Mouse (Mus musculus): ENCODE results near the gene Bcl9l. TPM values are rescaled to one million over a fixed set of nuclear protein-coding genes. Genes with fewer than 3 reads are reported as not detected.

Gene Bcl9l
- polyA plus RNA-seq, 1 experiment from 2014 or later = 10.9 TPM

DNA sequence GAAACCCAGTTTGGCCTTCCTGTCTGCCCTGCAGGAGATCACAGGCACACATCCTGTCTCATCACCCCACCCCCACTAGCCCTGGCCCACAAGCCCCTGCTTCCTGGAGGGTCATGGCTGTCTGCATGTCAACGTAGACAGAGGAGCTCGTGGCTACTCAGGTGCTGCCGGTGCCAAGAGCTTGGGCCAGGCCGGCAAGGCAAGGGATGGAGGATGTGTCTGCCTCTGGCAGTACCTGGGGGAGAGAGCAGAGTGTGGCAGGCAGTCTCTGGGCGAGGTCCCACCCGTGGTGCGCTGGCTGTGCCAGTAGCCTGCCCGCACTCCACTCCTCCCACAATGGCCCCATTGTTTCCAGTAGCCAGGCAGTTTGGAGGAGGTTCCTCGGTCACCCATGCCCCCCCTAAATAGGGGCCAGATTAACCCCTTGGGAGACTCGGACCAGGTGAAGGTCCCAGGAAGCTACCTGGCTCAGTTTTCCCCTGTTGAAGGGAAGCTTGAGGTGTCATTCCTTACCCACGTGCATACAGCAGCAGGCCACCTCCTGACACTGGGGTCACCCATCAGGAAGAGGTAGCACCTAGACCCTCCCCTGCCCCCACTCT is 11.7 kb downstream of the Bcl9l start:
- peak overlapping the region; percentile 44 for H3K9ac ChIP-seq
- no peak for ATAC-seq (ENCODE audit: low FRiP score, low read depth)
- H3K27me3 ChIP-seq (replicated peaks) = no peaks in the 10 kb centered on the region
- peak overlapping the region; percentile 27 for H3K4me2 ChIP-seq (replicated peaks)
- no peaks in the 10 kb centered on the region for H3K36me3 ChIP-seq
- peaks cover 78% of the 10 kb centered on the region for H3K4me1 ChIP-seq
- WGBS = 16% methylated on average over 11 of the region's 11 CpGs
- no peak overlapping the region for H3K4me3 ChIP-seq
- H3K27ac ChIP-seq = no peak overlapping the region
- H3K9me3 ChIP-seq = no peaks in the 10 kb centered on the region

- Histone ChIP-seq H3K4me1 (peaks cover 78% of the 10 kb centered on the region), H3K9me3 (no peaks in the 10 kb centered on the region), H3K4me3 (no peak overlapping the region), H3K9ac (0 out of 2 replicates have a peak overlapping the region, but pooled peaks have one; percentile 9), H3K4me2 (replicated peaks) (peak overlapping the region; percentile 27), H3K27me3 (replicated peaks) (no peaks in the 10 kb centered on the region), H3K36me3 (no peaks in the 10 kb centered on the region), H3K27ac (no peak overlapping the region)
- no peak for ATAC-seq (ENCODE audit: low FRiP score, low read depth)
- 52% methylated on average over 9 of the region's 9 CpGs for WGBS
These were observed 12.5 kb downstream of the Bcl9l start for GRCm38 (mm10) chr9:44494863-44495809.

DNA sequence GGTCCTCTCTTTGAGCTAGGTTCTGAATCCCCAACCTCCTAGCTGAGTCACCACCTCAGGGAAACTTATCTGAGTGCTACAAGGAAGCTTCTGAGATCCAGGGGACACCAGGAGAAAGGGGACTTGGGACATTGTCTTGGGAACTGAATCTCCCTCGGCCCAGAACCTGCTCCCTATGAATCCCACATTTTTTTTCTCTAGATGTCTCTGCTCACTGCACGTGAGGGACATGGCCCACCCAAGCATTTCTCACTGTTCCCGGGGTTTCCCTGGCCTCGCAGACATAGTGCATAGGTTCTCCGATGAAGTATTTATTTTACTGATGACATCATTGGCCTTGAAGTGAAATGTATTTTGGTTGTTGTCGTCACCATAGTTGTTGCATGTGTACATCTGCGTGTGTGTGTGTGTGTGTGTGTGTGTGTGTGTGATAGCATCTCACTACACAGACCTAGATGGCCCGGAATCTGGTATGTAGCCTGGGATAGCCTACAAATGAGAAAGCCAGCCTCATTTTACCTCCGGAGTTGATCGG is 13.3 kb downstream of the Bcl9l start:
- no peak overlapping the region for H3K27ac ChIP-seq
- no peaks in the 10 kb centered on the region for H3K9me3 ChIP-seq
- 87% methylated on average over 10 of the region's 10 CpGs for WGBS
- no peak for ATAC-seq (ENCODE audit: low FRiP score, low read depth)
- H3K36me3 ChIP-seq = 0 out of 2 replicates have a peak, but pooled peaks cover 2% of the 10 kb centered on the region
- H3K9ac ChIP-seq = no peak overlapping the region
- H3K4me1 ChIP-seq = peaks cover 78% of the 10 kb centered on the region
- no peak overlapping the region for H3K4me3 ChIP-seq
- no peak overlapping the region for H3K4me2 ChIP-seq (replicated peaks)
- no peaks in the 10 kb centered on the region; the same call in 1 of the 2 replicates for H3K27me3 ChIP-seq (replicated peaks)

- no peaks in the 10 kb centered on the region; the same call in 1 of the 2 replicates for H3K27me3 ChIP-seq (replicated peaks)
- peaks cover 85% of the 10 kb centered on the region for H3K4me1 ChIP-seq
- WGBS = 53% methylated on average over 12 of the region's 12 CpGs
- no peaks in the 10 kb centered on the region for H3K9me3 ChIP-seq
- no peak overlapping the region for H3K27ac ChIP-seq
- H3K4me2 ChIP-seq (replicated peaks) = no peak overlapping the region
- H3K36me3 ChIP-seq = peaks cover 9% of the 10 kb centered on the region; the same call in 1 of the 2 replicates
- no peak overlapping the region for H3K9ac ChIP-seq
- ATAC-seq (ENCODE audit: low FRiP score, low read depth) = no peak
- H3K4me3 ChIP-seq = no peak overlapping the region
These were observed 14.3 kb downstream of the Bcl9l start for GRCm38 (mm10) chr9:44496803-44497461.

- ATAC-seq (ENCODE audit: low FRiP score, low read depth) = peak; percentile 13
- peak overlapping the region; percentile 65 for H3K9ac ChIP-seq
- no peaks in the 10 kb centered on the region; the same call in 1 of the 2 replicates for H3K27me3 ChIP-seq (replicated peaks)
- peak overlapping the region; percentile 43 for H3K4me3 ChIP-seq
- 3% methylated on average over 11 of the region's 11 CpGs for WGBS
- peak overlapping the region; percentile 90; the same call in 1 of the 2 replicates for H3K27ac ChIP-seq
- no peaks in the 10 kb centered on the region for H3K9me3 ChIP-seq
- peaks cover 79% of the 10 kb centered on the region for H3K4me1 ChIP-seq
- peaks cover 9% of the 10 kb centered on the region; the same call in 1 of the 2 replicates for H3K36me3 ChIP-seq
- H3K4me2 ChIP-seq (replicated peaks) = peak overlapping the region; percentile 88
These were observed 15.2 kb downstream of the Bcl9l start for GRCm38 (mm10) chr9:44497624-44498377.

- Histone ChIP-seq H3K9me3 (no peaks in the 10 kb centered on the region), H3K4me1 (peaks cover 70% of the 10 kb centered on the region), H3K4me2 (replicated peaks) (peak overlapping the region; percentile 88), H3K36me3 (peaks cover 9% of the 10 kb centered on the region; the same call in 1 of the 2 replicates), H3K4me3 (peak overlapping the region; percentile 43), H3K9ac (peak overlapping the region; percentile 65), H3K27me3 (replicated peaks) (no peaks in the 10 kb centered on the region; the same call in 1 of the 2 replicates), H3K27ac (peak overlapping the region; percentile 90)
- WGBS = under 1% methylated on average over 59 of the region's 59 CpGs
- peak; percentile 71 for ATAC-seq (ENCODE audit: low FRiP score, low read depth)
These were observed 16.1 kb downstream of the Bcl9l start for GRCm38 (mm10) chr9:44498421-44499355.

DNA sequence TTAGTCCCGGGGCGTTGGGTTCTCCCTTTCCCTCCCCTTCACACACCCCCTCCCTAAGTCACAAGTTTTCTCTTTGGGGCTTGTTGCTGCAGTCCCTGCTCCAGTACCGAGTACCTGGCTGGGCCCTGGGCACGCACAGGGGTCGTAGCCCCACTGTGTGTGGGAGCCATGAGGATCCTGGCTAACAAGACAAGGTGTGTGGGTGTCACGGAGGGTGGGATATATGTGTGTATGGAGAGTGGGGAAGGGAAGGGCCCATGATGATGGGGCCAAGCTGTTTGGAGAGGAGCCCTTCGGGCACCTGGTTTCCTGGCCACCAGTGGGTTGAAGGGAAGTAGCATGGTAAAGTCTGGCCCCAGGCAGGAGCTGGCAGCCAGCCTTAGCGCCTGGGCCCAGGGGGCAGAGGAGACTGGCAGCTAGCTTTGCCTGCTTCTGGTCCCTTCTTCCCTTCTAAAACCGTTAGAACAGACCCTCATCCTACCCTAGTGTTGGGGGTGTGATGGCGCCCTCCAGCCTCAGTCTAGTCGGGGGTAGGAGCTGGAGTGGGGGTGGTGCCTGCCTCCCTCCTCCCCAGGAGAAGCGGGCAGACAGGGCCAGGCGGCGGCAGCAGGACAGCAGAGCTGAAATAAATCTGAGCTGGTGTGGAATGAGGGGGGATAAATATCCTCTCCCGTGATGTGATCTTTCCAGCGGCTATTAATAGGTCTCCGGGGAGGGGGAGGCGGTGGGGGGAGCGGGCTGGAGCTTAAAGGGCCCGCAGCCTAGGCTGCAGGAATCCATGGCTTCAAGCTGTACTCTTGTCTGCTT is 16.9 kb downstream of the Bcl9l start:
- peaks cover 62% of the 10 kb centered on the region for H3K4me1 ChIP-seq
- peaks cover 9% of the 10 kb centered on the region; the same call in 1 of the 2 replicates for H3K36me3 ChIP-seq
- H3K4me3 ChIP-seq = peak overlapping the region; percentile 43
- H3K9ac ChIP-seq = peak overlapping the region; percentile 48
- peak overlapping the region; percentile 90 for H3K27ac ChIP-seq
- no peaks in the 10 kb centered on the region; the same call in 1 of the 2 replicates for H3K27me3 ChIP-seq (replicated peaks)
- peak overlapping the region; percentile 88 for H3K4me2 ChIP-seq (replicated peaks)
- peak; percentile 45 for ATAC-seq (ENCODE audit: low FRiP score, low read depth)
- WGBS = 10% methylated on average over 20 of the region's 20 CpGs
- H3K9me3 ChIP-seq = no peaks in the 10 kb centered on the region

DNA sequence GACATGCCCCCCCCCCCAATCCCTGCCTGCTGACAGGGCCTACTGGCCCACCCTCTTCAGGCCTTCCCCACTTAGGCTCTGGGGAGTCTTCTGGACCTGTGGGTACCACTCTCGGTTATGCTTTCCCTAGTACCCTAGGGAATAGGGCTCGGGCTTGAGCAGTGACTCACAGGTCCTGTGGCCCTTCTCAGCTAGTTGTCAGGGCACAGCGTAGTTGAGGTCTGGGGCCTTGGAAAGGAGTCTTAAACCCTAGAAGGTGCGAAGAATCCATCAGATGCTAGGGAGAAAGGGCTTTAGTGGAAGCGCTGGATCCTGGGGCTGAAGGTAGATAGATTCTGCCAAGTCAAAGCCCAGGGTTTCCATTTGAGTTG is 17.5 kb downstream of the Bcl9l start:
- H3K9me3 ChIP-seq = no peaks in the 10 kb centered on the region
- peak overlapping the region; percentile 88 for H3K4me2 ChIP-seq (replicated peaks)
- ATAC-seq (ENCODE audit: low FRiP score, low read depth) = no peak
- H3K4me1 ChIP-seq = peaks cover 56% of the 10 kb centered on the region
- 29% methylated on average over 5 of the region's 5 CpGs for WGBS
- H3K4me3 ChIP-seq = peak overlapping the region; percentile 43
- peak overlapping the region; percentile 90 for H3K27ac ChIP-seq
- peaks cover 9% of the 10 kb centered on the region; the same call in 1 of the 2 replicates for H3K36me3 ChIP-seq
- H3K9ac ChIP-seq = peak overlapping the region; percentile 48
- H3K27me3 ChIP-seq (replicated peaks) = no peaks in the 10 kb centered on the region; the same call in 1 of the 2 replicates

DNA sequence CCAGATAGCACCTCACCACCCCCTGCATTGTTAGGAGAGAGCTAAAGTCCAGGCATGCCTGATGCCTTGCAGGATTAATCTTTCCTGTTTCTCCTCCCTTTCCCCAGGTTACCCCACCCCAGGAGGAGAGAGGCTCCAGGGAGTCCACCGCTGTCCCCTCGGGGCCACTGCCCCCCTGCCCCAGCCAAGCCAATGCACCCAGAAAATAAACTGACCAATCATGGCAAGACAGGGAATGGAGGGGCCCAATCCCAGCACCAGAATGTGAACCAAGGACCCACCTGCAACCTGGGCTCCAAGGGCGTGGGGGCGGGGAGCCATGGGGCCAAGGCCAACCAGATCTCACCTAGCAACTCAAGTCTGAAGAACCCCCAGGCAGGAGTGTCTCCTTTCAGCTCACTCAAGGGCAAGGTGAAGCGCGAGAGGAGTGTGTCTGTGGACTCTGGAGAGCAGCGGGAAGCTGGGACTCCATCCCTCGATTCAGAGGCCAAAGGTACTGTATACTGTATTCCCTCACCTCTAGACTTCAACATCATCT is 18.1 kb downstream of the Bcl9l start:
- H3K27me3 ChIP-seq (replicated peaks) = no peaks in the 10 kb centered on the region; the same call in 1 of the 2 replicates
- H3K9me3 ChIP-seq = no peaks in the 10 kb centered on the region
- peak overlapping the region; percentile 88; the same call in 1 of the 2 replicates for H3K4me2 ChIP-seq (replicated peaks)
- whole genome bisulfite sequencing = 56% methylated on average over 8 of the region's 8 CpGs
- no peak overlapping the region for H3K27ac ChIP-seq
- peaks cover 13% of the 10 kb centered on the region for H3K36me3 ChIP-seq
- H3K4me1 ChIP-seq = peaks cover 57% of the 10 kb centered on the region
- 0 out of 2 replicates have a peak overlapping the region, but pooled peaks have one; percentile 48 for H3K9ac ChIP-seq
- no peak overlapping the region for H3K4me3 ChIP-seq
- no peak for ATAC-seq (ENCODE audit: low FRiP score, low read depth)
